Mouse (Mus musculus): ENCODE measurements around the gene 4930415L06Rik. TPM values are rescaled to one million over a fixed set of nuclear protein-coding genes. Genes with fewer than 3 reads are reported as not detected.

Gene 4930415L06Rik
- polyA plus RNA-seq (2016; fragmentation: Nextera tagmentation; extraction: Ambion mirVana), result not detected in 2 replicates

- no peaks in the 10 kb centered on the region for H3K9me3 ChIP-seq
- 85% methylated on average over 5 of the region's 5 CpGs for WGBS
- no peaks in the 10 kb centered on the region for H3K27me3 ChIP-seq (replicated peaks)
- H3K36me3 ChIP-seq, result no peaks in the 10 kb centered on the region
- no peak within 1 kb of the TSS for H3K4me2 ChIP-seq (replicated peaks)
- ATAC-seq (ENCODE audit: low FRiP score, low read depth), result no peak
- H3K4me1 ChIP-seq, result no peaks in the 10 kb centered on the region
- no peak within 1 kb of the TSS for H3K27ac ChIP-seq
- no peak within 1 kb of the TSS for H3K4me3 ChIP-seq
- H3K9ac ChIP-seq, result no peak within 1 kb of the TSS
These were observed at the start of gene 4930415L06Rik for GRCm38 (mm10) chrX:89932752-89933151. TSS of gene 4930415L06Rik (minus strand) at chrX:89932852.

GRCm38 (mm10) chrX:89978621-89979020 is 46.0 kb upstream of the 4930415L06Rik start:
- H3K27ac ChIP-seq, result no peak overlapping the region
- no peak for ATAC-seq (ENCODE audit: low FRiP score, low read depth)
- no peaks in the 10 kb centered on the region for H3K9me3 ChIP-seq
- no peak overlapping the region for H3K4me2 ChIP-seq (replicated peaks)
- no peak overlapping the region for H3K9ac ChIP-seq
- H3K27me3 ChIP-seq (replicated peaks), result no peaks in the 10 kb centered on the region
- H3K4me3 ChIP-seq, result no peak overlapping the region
- H3K4me1 ChIP-seq, result no peaks in the 10 kb centered on the region
- H3K36me3 ChIP-seq, result no peaks in the 10 kb centered on the region

DNA sequence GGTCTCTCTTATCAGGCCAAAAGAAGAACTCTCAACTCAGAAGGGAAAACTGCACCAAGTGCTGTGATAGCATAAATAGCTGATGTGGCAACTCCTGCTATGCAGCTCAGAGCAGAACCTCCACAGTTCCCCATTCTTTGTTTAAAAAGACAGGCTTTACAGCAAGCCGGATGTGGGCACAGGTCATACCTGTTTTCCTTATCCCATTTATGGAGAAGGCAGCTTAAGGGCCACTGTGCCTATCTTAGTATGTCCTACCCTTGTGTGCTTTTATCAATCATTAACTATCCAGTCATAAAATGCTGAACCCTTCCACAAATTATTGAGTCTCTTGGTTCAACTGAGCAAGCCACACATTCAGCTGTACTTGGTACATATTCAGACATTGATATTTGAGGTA is 27.8 kb downstream of the 4930415L06Rik start:
- no peak for ATAC-seq (ENCODE audit: low FRiP score, low read depth)
- Histone ChIP-seq H3K4me3 (no peak overlapping the region), H3K4me2 (replicated peaks) (no peak overlapping the region), H3K27me3 (replicated peaks) (no peaks in the 10 kb centered on the region), H3K9me3 (no peaks in the 10 kb centered on the region), H3K36me3 (no peaks in the 10 kb centered on the region), H3K27ac (no peak overlapping the region), H3K9ac (no peak overlapping the region), H3K4me1 (no peaks in the 10 kb centered on the region)
- WGBS, result 85% methylated on average over 1 of the region's 1 CpGs

Other genes starting within 250 kb of the 4930415L06Rik start
- gene 4932429P05Rik, start 180.6 kb downstream of the 4930415L06Rik start, polyA plus RNA-seq (2016; fragmentation: Nextera tagmentation; extraction: Ambion mirVana), result not detected in 2 replicates

Measured in neural tube, embryonic 12.5 days (tissue).